Mouse (Mus musculus) kidney, embryonic 16.5 days (tissue): ENCODE data around the gene Vipr1. TPM values are rescaled to one million over a fixed set of nuclear protein-coding genes. Genes with fewer than 3 reads are reported as not detected.

Experiments
- ATAC-seq: fragments of 200-750 bp; cut with Nextera tagmentation; 2 replicates; pipeline ENCODE4 v1.8.0; 2017; ENCODE audit warnings: moderate TSS enrichment; ENCODE audit not compliant: low FRiP score, low TSS enrichment
- H3K27ac ChIP-seq: fragments of 300-500 bp; sonication (generic); 2 replicates; pipeline ENCODE4 v1.5.1; 2014; ENCODE audit warnings: low read length
- H3K27me3 ChIP-seq: fragments of 300-500 bp; sonication (generic); 2 replicates; pipeline ENCODE4 v1.6.1; 2014; ENCODE audit warnings: low read length, control low read depth, mixed read lengths; ENCODE audit not compliant: insufficient read depth
- H3K36me3 ChIP-seq: fragments of 300-500 bp; sonication (generic); 2 replicates; pipeline ENCODE4 v1.6.1; 2014; ENCODE audit warnings: low read length, control low read depth, mixed read lengths; ENCODE audit not compliant: insufficient read depth
- H3K4me1 ChIP-seq: fragments of 300-500 bp; sonication (generic); 2 replicates; pipeline ENCODE4 v1.6.1; 2014; ENCODE audit warnings: low read length, control low read depth, mixed read lengths; ENCODE audit not compliant: insufficient read depth
- H3K4me2 ChIP-seq: fragments of 300-500 bp; sonication (generic); replicated peaks from 2 replicates; pipeline ENCODE4 v1.6.1; 2014; ENCODE audit warnings: low read depth, low read length
- H3K4me3 ChIP-seq: fragments of 300-500 bp; sonication (generic); 2 replicates; pipeline ENCODE4 v1.5.1; 2014; ENCODE audit warnings: mild to moderate bottlenecking, low read length
- H3K9ac ChIP-seq: fragments of 300-500 bp; sonication (generic); replicated peaks from 2 replicates; pipeline ENCODE4 v1.6.1; 2014; ENCODE audit warnings: low read length
- H3K9me3 ChIP-seq: fragments of 300-500 bp; sonication (generic); 2 replicates; pipeline ENCODE4 v1.6.1; 2016; ENCODE audit warnings: low read length, control low read depth
- WGBS: fragments of 180-500 bp; shearing (Covaris S2); extraction: QIAGEN DNeasy Blood & Tissue Kit; methylation state at CpG from one replicate; pipeline ENCODE4 v1.1.7; 2014; 5-methylcytosine and 5-hydroxymethylcytosine counted together
- polyA plus RNA-seq: library from polyadenylated mRNA; unstranded; fragments of >200 nt; fragmentation: Nextera tagmentation; extraction: Ambion mirVana; gene quantifications from 2 replicates; pipeline ENCODE4 v1.2.1, GENCODE M21; 2015

Gene Vipr1
- polyA plus RNA-seq, 1 experiment from 2014 or later: 0.04 TPM

DNA sequence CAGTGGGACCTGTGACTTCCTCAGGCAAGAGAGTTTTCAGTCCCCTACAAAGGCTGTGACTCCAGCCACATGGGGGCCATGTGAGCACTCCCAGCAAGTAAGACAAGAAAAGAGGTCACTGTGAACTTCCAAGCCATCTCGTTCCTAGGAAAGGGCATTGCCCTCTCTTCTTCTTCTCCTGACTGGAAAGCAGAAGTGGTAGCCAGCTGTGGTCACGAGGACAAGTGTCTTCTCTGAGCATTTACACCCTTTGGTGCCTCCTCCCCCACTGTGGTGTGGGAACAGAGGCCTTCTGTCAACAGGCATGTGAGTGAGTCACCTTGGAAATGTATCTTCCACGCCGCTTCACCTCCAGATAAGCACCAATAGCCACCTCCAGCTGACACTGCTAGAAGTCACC, 10.6 kb upstream of the Vipr1 start:
- Histone ChIP-seq H3K4me3 (no peak overlapping the region), H3K9me3 (no peaks in the 10 kb centered on the region), H3K27ac (no peak overlapping the region), H3K4me1 (no peaks in the 10 kb centered on the region), H3K9ac (no peak overlapping the region), H3K36me3 (no peaks in the 10 kb centered on the region), H3K4me2 (no peak overlapping the region), H3K27me3 (peaks cover 3% of the 10 kb centered on the region; the same call in 1 of the 2 replicates)
- ATAC-seq: no peak
- 50% methylated on average over 4 of the region's 4 CpGs for WGBS

DNA sequence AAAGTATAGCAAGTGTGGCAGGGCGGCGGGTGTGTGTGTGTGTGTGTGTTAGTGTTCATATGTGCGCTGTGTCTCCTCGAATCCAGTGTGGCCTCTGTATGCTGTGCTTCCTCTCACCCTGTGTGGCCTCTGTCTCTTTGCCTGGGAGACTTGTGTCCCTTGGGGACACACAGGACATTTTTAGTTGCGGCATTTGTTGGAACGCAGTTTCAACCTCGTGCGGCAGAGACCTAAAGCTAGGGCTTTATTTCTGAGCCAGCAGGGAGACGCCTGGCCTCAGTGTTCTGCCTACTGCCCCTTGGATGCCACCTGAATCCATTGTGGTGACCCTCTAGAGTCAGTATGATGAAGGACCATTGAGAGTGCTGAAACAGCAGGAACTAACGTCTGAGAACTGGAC, 9.6 kb upstream of the Vipr1 start:
- Histone ChIP-seq H3K9me3 (no peaks in the 10 kb centered on the region), H3K36me3 (no peaks in the 10 kb centered on the region), H3K27me3 (peaks cover 3% of the 10 kb centered on the region; the same call in 1 of the 2 replicates), H3K27ac (no peak overlapping the region), H3K4me1 (no peaks in the 10 kb centered on the region), H3K4me3 (no peak overlapping the region), H3K9ac (no peak overlapping the region), H3K4me2 (no peak overlapping the region)
- WGBS: 82% methylated on average over 10 of the region's 10 CpGs
- ATAC-seq: no peak

DNA sequence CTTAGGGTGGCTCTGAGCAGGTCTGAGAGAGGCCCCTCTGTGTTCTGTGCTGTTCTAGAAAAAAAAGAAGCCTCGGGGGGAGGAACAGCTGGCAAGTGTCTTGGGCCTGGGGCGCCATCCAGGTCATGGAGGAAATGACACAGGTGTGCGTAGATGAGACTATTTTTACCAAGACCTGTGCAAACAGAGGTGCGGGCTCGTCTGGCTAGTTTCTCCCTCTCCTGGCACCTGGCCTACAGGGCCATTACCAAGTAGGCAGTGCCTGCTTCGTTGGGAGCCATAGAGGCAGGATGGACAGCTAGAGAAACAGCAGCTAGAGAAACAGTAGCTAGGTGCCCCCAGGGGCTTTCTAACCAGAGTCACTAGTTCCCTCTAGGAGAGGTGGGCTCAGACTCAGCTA, 9.2 kb upstream of the Vipr1 start:
- WGBS: 72% methylated on average over 6 of the region's 6 CpGs
- no peak for ATAC-seq

GRCm38 (mm10) chr9:121635835-121636576, 6.5 kb upstream of the Vipr1 start:
- H3K4me3 ChIP-seq: no peak overlapping the region
- no peak overlapping the region for H3K4me2 ChIP-seq
- H3K27ac ChIP-seq: no peak overlapping the region
- H3K9ac ChIP-seq: no peak overlapping the region
- WGBS: 43% methylated on average over 7 of the region's 7 CpGs
- H3K27me3 ChIP-seq: peaks cover 24% of the 10 kb centered on the region
- H3K4me1 ChIP-seq: no peaks in the 10 kb centered on the region
- H3K36me3 ChIP-seq: no peaks in the 10 kb centered on the region
- no peak for ATAC-seq
- H3K9me3 ChIP-seq: no peaks in the 10 kb centered on the region

More for the DNA sequence above, 9.2 kb upstream of the Vipr1 start:
- no peaks in the 10 kb centered on the region for H3K4me1 ChIP-seq
- no peak overlapping the region for H3K27ac ChIP-seq
- H3K9ac ChIP-seq: no peak overlapping the region
- no peaks in the 10 kb centered on the region for H3K36me3 ChIP-seq
- H3K9me3 ChIP-seq: no peaks in the 10 kb centered on the region
- H3K27me3 ChIP-seq: peaks cover 3% of the 10 kb centered on the region; the same call in 1 of the 2 replicates
- H3K4me2 ChIP-seq: no peak overlapping the region
- H3K4me3 ChIP-seq: no peak overlapping the region

DNA sequence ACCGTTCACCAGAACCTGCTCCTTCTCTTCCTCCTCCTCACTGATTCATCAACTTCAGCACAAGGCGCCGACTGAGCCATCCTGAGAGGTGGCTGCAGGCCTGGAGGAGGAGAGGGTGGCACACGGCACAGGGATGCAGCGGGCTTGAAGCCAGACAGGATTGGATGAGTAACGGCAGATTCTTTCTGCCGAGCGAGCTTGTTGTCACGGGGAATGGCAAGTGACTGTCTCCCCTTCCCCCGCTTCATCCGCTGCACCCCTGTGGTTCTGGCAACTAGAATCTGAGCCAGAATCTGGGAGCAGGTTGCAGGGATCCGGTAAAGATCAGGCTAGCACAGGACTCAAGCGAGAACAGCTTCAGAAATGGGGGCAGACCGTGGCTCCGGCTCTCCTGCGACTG, 2.7 kb upstream of the Vipr1 start:
- Histone ChIP-seq H3K4me1 (peaks cover 18% of the 10 kb centered on the region), H3K4me3 (no peak overlapping the region), H3K9me3 (no peaks in the 10 kb centered on the region), H3K27ac (no peak overlapping the region), H3K4me2 (no peak overlapping the region), H3K27me3 (peaks cover 57% of the 10 kb centered on the region), H3K36me3 (no peaks in the 10 kb centered on the region), H3K9ac (no peak overlapping the region)
- WGBS: 51% methylated on average over 16 of the region's 16 CpGs
- ATAC-seq: no peak

- Histone ChIP-seq H3K4me2 (peak overlapping the region; percentile 96), H3K36me3 (no peaks in the 10 kb centered on the region), H3K9me3 (no peaks in the 10 kb centered on the region), H3K27me3 (peaks cover 54% of the 10 kb centered on the region), H3K4me1 (peaks cover 18% of the 10 kb centered on the region), H3K4me3 (peak overlapping the region; percentile 56), H3K9ac (no peak overlapping the region), H3K27ac (no peak overlapping the region)
- 0 out of 2 replicates have a peak, but pooled peaks have one; percentile 6 for ATAC-seq
- WGBS: 13% methylated on average over 27 of the region's 27 CpGs
Measured at GRCm38 (mm10) chr9:121641235-121641915, 1.1 kb upstream of the Vipr1 start.

GRCm38 (mm10) chr9:121642001-121642400, 515 bp upstream of the Vipr1 start, which contains the start of gene Lyzl4:
TSS of gene Lyzl4 (minus strand) at chr9:121642096.
- peaks cover 18% of the 10 kb centered on the region for H3K4me1 ChIP-seq
- peaks cover 54% of the 10 kb centered on the region for H3K27me3 ChIP-seq
- H3K4me3 ChIP-seq: peak within 1 kb of the TSS; percentile 56
- H3K4me2 ChIP-seq: peak within 1 kb of the TSS; percentile 96
- ATAC-seq: peak; percentile 89
- no peak within 1 kb of the TSS for H3K27ac ChIP-seq
- 0% methylated on average over 26 of the region's 26 CpGs for WGBS
- H3K9ac ChIP-seq: peak within 1 kb of the TSS; percentile 57
- H3K9me3 ChIP-seq: no peaks in the 10 kb centered on the region
- no peaks in the 10 kb centered on the region for H3K36me3 ChIP-seq

DNA sequence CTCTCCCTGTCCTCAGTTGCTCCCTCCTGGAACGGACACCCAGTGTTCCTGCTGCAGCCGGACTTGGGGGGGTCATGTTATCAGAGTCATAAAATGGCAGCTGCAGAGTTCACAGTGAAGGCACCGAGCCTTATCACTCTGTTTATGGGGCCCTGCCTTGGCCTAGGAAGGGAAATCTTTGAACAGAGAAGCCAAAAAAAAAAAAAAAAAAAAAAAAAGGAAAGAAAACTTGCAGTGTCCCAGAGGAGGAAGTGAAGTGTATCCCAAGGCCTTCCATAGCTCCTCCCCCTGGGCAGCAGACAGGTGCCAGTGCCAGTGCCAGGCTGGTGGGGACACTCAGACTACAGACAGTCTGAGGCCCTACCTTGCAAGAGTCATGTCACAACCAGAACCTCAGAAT, 2.3 kb downstream of the Vipr1 start:
- no peak for ATAC-seq
- Histone ChIP-seq H3K27me3 (peaks cover 46% of the 10 kb centered on the region), H3K9me3 (no peaks in the 10 kb centered on the region), H3K4me1 (peaks cover 18% of the 10 kb centered on the region), H3K9ac (no peak overlapping the region), H3K36me3 (no peaks in the 10 kb centered on the region), H3K4me2 (no peak overlapping the region), H3K27ac (no peak overlapping the region), H3K4me3 (no peak overlapping the region)
- WGBS: 32% methylated on average over 3 of the region's 3 CpGs

DNA sequence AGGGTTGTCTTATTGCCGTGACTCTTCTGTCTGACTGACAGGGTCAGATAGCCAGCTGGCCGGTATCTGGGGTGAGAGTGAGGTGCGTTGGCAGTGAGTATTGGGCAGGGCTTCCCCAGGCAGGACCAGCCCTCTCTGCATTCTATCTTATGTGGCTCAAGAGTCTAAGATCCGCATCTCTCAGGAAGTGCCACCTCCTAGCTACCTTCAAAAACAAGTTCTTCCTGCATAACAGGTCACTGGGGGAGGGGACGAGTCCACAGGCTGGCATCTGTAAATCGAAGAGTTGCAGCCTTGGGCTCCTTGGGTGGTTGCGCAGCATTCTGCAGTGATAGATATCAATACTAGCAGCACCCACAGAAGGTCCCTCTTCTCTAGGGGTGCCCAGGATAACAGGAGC, 4.5 kb downstream of the Vipr1 start:
- no peak overlapping the region for H3K27ac ChIP-seq
- H3K4me1 ChIP-seq: peaks cover 11% of the 10 kb centered on the region
- peaks cover 24% of the 10 kb centered on the region for H3K27me3 ChIP-seq
- H3K9me3 ChIP-seq: no peaks in the 10 kb centered on the region
- ATAC-seq: no peak
- no peak overlapping the region for H3K4me3 ChIP-seq
- no peaks in the 10 kb centered on the region for H3K36me3 ChIP-seq
- 65% methylated on average over 7 of the region's 7 CpGs for WGBS
- H3K9ac ChIP-seq: no peak overlapping the region
- no peak overlapping the region for H3K4me2 ChIP-seq

DNA sequence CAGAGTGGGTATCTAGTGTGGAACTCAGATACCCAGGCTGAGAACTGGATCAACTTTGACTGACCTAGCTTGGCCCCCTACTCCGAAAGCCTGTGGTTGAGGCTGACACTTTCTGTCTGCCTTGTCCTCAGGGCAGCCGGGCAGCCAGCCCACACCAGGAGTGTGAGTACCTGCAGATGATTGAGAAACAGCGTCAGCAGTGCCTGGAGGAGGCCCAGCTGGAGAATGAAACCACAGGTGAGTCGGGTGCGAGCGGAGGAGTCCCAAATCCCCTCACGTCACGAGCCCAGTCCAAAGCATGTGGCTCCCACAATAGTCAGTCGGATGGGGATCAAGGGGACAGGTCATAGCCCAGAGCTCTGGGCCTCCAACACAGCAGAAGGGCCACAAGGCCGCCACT, 11.2 kb downstream of the Vipr1 start:
- ATAC-seq: no peak
- no peak overlapping the region for H3K9ac ChIP-seq
- H3K4me3 ChIP-seq: no peak overlapping the region
- H3K27me3 ChIP-seq: 0 out of 2 replicates have a peak, but pooled peaks cover 6% of the 10 kb centered on the region
- no peak overlapping the region for H3K4me2 ChIP-seq
- no peaks in the 10 kb centered on the region for H3K9me3 ChIP-seq
- no peak overlapping the region for H3K27ac ChIP-seq
- WGBS: 88% methylated on average over 10 of the region's 10 CpGs
- H3K4me1 ChIP-seq: no peaks in the 10 kb centered on the region
- H3K36me3 ChIP-seq: no peaks in the 10 kb centered on the region
